Mouse (Mus musculus) lung, embryonic 14.5 days (tissue): ENCODE results near the gene Gm20075. TPM values are rescaled to one million over a fixed set of nuclear protein-coding genes. Genes with fewer than 3 reads are reported as not detected.
"Not testable (repeated sequence)": the region's sequence is repeated elsewhere in the genome, so short reads cannot be mapped to it uniquely, and the experiment has no call there.

Experiments used
- ATAC-seq: fragments of 200-750 bp; cut with Nextera tagmentation; 2 replicates; pipeline ENCODE4 v1.8.0; 2017; ENCODE audit warnings: mild to moderate bottlenecking, moderate TSS enrichment, moderate library complexity; ENCODE audit not compliant: insufficient read depth
- DNase-seq: peaks from one replicate; pipeline ENCODE4 v3.0.0-alpha.2; 2015
- H3K27ac ChIP-seq: fragments of 300-500 bp; sonication (generic); 2 replicates; pipeline ENCODE4 v1.5.1; 2014; ENCODE audit warnings: low read depth, mild to moderate bottlenecking, moderate library complexity
- H3K27me3 ChIP-seq: fragments of 300-500 bp; sonication (generic); 2 replicates; pipeline ENCODE4 v1.6.1; 2014; ENCODE audit warnings: low read length, control low read depth; ENCODE audit not compliant: insufficient read depth
- H3K36me3 ChIP-seq: fragments of 300-500 bp; sonication (generic); 2 replicates; pipeline ENCODE4 v1.6.1; 2014; ENCODE audit warnings: control low read depth; ENCODE audit not compliant: insufficient read depth
- H3K4me1 ChIP-seq: fragments of 300-500 bp; sonication (generic); 2 replicates; pipeline ENCODE4 v1.6.1; 2014; ENCODE audit warnings: antibody characterized with exemption, control low read depth; ENCODE audit not compliant: insufficient read depth
- H3K4me2 ChIP-seq: fragments of 300-500 bp; sonication (generic); 2 replicates; pipeline ENCODE4 v1.6.1; 2014; ENCODE audit warnings: mild to moderate bottlenecking
- H3K4me3 ChIP-seq: fragments of 300-500 bp; sonication (generic); 2 replicates; pipeline ENCODE4 v1.5.1; 2014; ENCODE audit warnings: low read depth, low read length
- H3K9ac ChIP-seq: fragments of 300-500 bp; sonication (generic); 2 replicates; pipeline ENCODE4 v1.6.1; 2014
- H3K9me3 ChIP-seq: fragments of 300-500 bp; sonication (generic); 2 replicates; pipeline ENCODE4 v1.6.1; 2016; ENCODE audit warnings: low read depth, low read length, control low read depth
- CTCF ChIP-seq: IDR thresholded peaks from 2 replicates; pipeline ENCODE4 v1.5.1; 2016; ENCODE audit warnings: antibody characterized with exemption, low read depth
- WGBS: fragments of 180-500 bp; shearing (Covaris S2); extraction: QIAGEN DNeasy Blood & Tissue Kit; methylation state at CpG from one replicate; pipeline ENCODE4 v1.1.7; 2014; 5-methylcytosine and 5-hydroxymethylcytosine counted together
- polyA plus RNA-seq: library from polyadenylated mRNA; unstranded; fragments of >200 nt; fragmentation: Nextera tagmentation; extraction: Ambion mirVana; gene quantifications from 2 replicates; pipeline ENCODE4 v1.2.1, GENCODE M21; 2014

Gm20075 gene
- polyA plus RNA-seq, 1 experiment from 2014 or later, result 25.8 TPM

- no peak for ATAC-seq
- TF ChIP-seq CTCF, result no peak
- 77% methylated on average over 7 of the region's 7 CpGs for WGBS
Measured at GRCm38 (mm10) chr13:96085581-96086302, 4.6 kb upstream of the Gm20075 start.

GRCm38 (mm10) chr13:96081754-96082153 lies 578 bp upstream of the Gm20075 start, which contains the start of gene Gm17190:
Gm17190 (plus strand) TSS chr13:96082054.
- not testable (repeated sequence) for ATAC-seq

More at GRCm38 (mm10) chr13:96085581-96086302, 4.6 kb upstream of the Gm20075 start:
- H3K9me3 ChIP-seq, result no peaks in the 10 kb centered on the region
- H3K4me1 ChIP-seq, result no peaks in the 10 kb centered on the region
- no peak overlapping the region for H3K27ac ChIP-seq
- DNase-seq, result no peak
- H3K27me3 ChIP-seq, result no peaks in the 10 kb centered on the region
- H3K36me3 ChIP-seq, result no peaks in the 10 kb centered on the region
- no peak overlapping the region for H3K4me2 ChIP-seq
- no peak overlapping the region for H3K4me3 ChIP-seq
- no peak overlapping the region for H3K9ac ChIP-seq

GRCm38 (mm10) chr13:96073555-96073954 lies 7.6 kb downstream of the Gm20075 start:
- Histone ChIP-seq H3K4me3 (no peak overlapping the region), H3K9ac (no peak overlapping the region)
- ATAC-seq, result peak; percentile 44; the same call in 1 of the 2 replicates

More at GRCm38 (mm10) chr13:96081754-96082153, 578 bp upstream of the Gm20075 start, which contains the start of gene Gm17190:
- not testable (repeated sequence) for H3K27ac ChIP-seq, H3K36me3 ChIP-seq, H3K4me2 ChIP-seq, H3K9ac ChIP-seq, H3K4me3 ChIP-seq, H3K9me3 ChIP-seq, H3K27me3 ChIP-seq, DNase-seq, H3K4me1 ChIP-seq
- WGBS, result 91% methylated on average over 1 of the region's 1 CpGs

GRCm38 (mm10) chr13:96052755-96053154 lies 28.4 kb downstream of the Gm20075 start:
- Histone ChIP-seq H3K9me3 (no peaks in the 10 kb centered on the region), H3K4me2 (no peak overlapping the region), H3K4me1 (no peaks in the 10 kb centered on the region), H3K36me3 (no peaks in the 10 kb centered on the region), H3K27me3 (no peaks in the 10 kb centered on the region), H3K4me3 (no peak overlapping the region), H3K27ac (no peak overlapping the region), H3K9ac (no peak overlapping the region)
- no peak for ATAC-seq
- DNase-seq, result no peak
- WGBS, result 74% methylated on average over 3 of the region's 3 CpGs
- TF ChIP-seq CTCF, result no peak

More at GRCm38 (mm10) chr13:96073555-96073954, 7.6 kb downstream of the Gm20075 start:
- Histone ChIP-seq H3K4me2 (no peak overlapping the region), H3K36me3 (no peaks in the 10 kb centered on the region), H3K4me1 (no peaks in the 10 kb centered on the region), H3K9me3 (no peaks in the 10 kb centered on the region), H3K27me3 (no peaks in the 10 kb centered on the region), H3K27ac (no peak overlapping the region)
- TF ChIP-seq CTCF, result no peak
- 50% methylated on average over 8 of the region's 8 CpGs for WGBS
- peak; percentile 64 for DNase-seq

- Histone ChIP-seq H3K36me3 (no peaks in the 10 kb centered on the region), H3K4me2 (no peak overlapping the region), H3K9ac (no peak overlapping the region), H3K4me1 (no peaks in the 10 kb centered on the region), H3K4me3 (no peak overlapping the region), H3K27ac (no peak overlapping the region), H3K27me3 (no peaks in the 10 kb centered on the region), H3K9me3 (no peaks in the 10 kb centered on the region)
- WGBS, result 57% methylated on average over 5 of the region's 5 CpGs
- ATAC-seq, result no peak
- no peak for DNase-seq
- no peak for TF ChIP-seq CTCF
Measured at GRCm38 (mm10) chr13:96045396-96045795, 35.8 kb downstream of the Gm20075 start.

- ATAC-seq, result peak; percentile 91
- H3K36me3 ChIP-seq, result no peaks in the 10 kb centered on the region
- no peaks in the 10 kb centered on the region for H3K9me3 ChIP-seq
- 0 out of 2 replicates have a peak overlapping the region, but pooled peaks have one; percentile 3 for H3K27ac ChIP-seq
- TF ChIP-seq CTCF, result no peak
- no peak overlapping the region for H3K4me3 ChIP-seq
- WGBS, result 51% methylated on average over 11 of the region's 11 CpGs
- DNase-seq, result peak; percentile 92
- H3K9ac ChIP-seq, result no peak overlapping the region
- H3K4me1 ChIP-seq, result no peaks in the 10 kb centered on the region
- H3K27me3 ChIP-seq, result no peaks in the 10 kb centered on the region
- no peak overlapping the region for H3K4me2 ChIP-seq
Measured at GRCm38 (mm10) chr13:96040275-96041042, 40.7 kb downstream of the Gm20075 start.

GRCm38 (mm10) chr13:96039536-96039935 lies 41.6 kb downstream of the Gm20075 start:
- Histone ChIP-seq H3K9ac (no peak overlapping the region), H3K4me3 (no peak overlapping the region), H3K4me1 (no peaks in the 10 kb centered on the region), H3K9me3 (no peaks in the 10 kb centered on the region), H3K4me2 (no peak overlapping the region), H3K36me3 (no peaks in the 10 kb centered on the region), H3K27ac (no peak overlapping the region), H3K27me3 (no peaks in the 10 kb centered on the region)
- TF ChIP-seq CTCF, result no peak
- no peak for DNase-seq
- ATAC-seq, result no peak
- 53% methylated on average over 1 of the region's 1 CpGs for WGBS
